Mouse (Mus musculus) liver, postnatal 0 days (tissue): ENCODE measurements around the gene Slc47a2.

ENCODE experiments used
- CTCF ChIP-seq: sonication (generic); IDR thresholded peaks from 2 replicates; pipeline ENCODE4 v1.5.1; 2016; ENCODE audit warnings: antibody characterized with exemption, low read depth
- EP300 ChIP-seq: IDR thresholded peaks from 2 replicates; pipeline ENCODE4 v1.6.1; 2016; ENCODE audit warnings: antibody characterized with exemption, low read depth, mild to moderate bottlenecking

DNA sequence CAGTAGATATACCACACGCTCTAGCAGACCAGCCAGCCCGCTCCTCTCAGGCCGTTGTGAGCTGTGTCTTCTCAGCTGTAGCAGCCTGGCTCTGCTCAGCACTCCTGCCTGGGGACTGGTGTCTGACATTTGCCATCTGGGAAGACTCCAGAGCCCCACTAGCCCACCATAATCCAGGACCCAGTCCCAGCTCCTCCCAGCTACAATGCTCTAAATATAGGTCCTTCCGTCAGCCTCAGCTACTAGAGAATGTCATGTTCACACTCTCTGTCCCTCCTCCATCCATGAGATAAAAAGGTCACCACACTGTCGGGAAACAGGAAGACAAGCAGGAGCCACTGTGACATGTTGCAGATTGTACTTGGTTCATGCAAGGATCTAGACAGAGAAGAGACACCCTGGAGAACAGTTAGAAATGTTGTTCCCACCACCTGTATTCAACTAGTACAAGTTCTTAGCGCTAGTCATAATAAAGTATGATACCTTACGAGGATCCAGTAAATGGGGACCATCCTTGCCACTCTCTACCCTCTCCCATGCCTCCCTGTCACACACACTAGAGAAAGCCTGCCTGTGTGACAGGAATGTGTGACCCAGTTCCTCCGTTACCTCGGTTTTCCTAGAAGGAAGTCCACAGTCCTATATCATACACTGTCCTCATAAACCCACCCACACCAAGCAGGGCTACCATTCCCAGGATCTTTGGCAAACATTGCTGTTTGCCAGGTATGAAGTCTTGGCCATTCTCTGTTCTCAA lies 24.0 kb upstream of the Slc47a2 start:
- TF ChIP-seq EP300 (no peak), CTCF (no peak)
